Mouse (Mus musculus) lung, embryonic 16.5 days (tissue): ENCODE data around the gene Cxcl13. TPM values are rescaled to one million over a fixed set of nuclear protein-coding genes. Genes with fewer than 3 reads are reported as not detected.
A peak's percentile ranks its signal among the peaks of the same experiment; 100 is the strongest.

Experiments
- ATAC-seq: fragments of 200-750 bp; cut with Nextera tagmentation; 2 replicates; pipeline ENCODE4 v1.8.0; 2017; ENCODE audit warnings: low read depth, mild to moderate bottlenecking, moderate library complexity
- H3K27ac ChIP-seq: fragments of 300-500 bp; sonication (generic); 2 replicates; pipeline ENCODE4 v1.5.1; 2014; ENCODE audit warnings: mild to moderate bottlenecking, control low read depth, low read length
- H3K27me3 ChIP-seq: fragments of 300-500 bp; sonication (generic); 2 replicates; pipeline ENCODE4 v1.6.1; 2014; ENCODE audit warnings: low read depth, low read length, mixed read lengths; ENCODE audit not compliant: control insufficient read depth, insufficient read depth
- H3K36me3 ChIP-seq: fragments of 300-500 bp; sonication (generic); 2 replicates; pipeline ENCODE4 v1.6.1; 2014; ENCODE audit warnings: low read length; ENCODE audit not compliant: control insufficient read depth, insufficient read depth
- H3K4me1 ChIP-seq: fragments of 300-500 bp; sonication (generic); replicated peaks from 2 replicates; pipeline ENCODE4 v1.6.1; 2014; ENCODE audit warnings: low read length, mixed read lengths; ENCODE audit not compliant: control insufficient read depth, insufficient read depth
- H3K4me2 ChIP-seq: fragments of 300-500 bp; sonication (generic); 2 replicates; pipeline ENCODE4 v1.6.1; 2014; ENCODE audit warnings: low read depth, low read length, control low read depth
- H3K4me3 ChIP-seq: fragments of 300-500 bp; sonication (generic); 2 replicates; pipeline ENCODE4 v1.5.1; 2014; ENCODE audit warnings: mild to moderate bottlenecking, low read length, control low read depth
- H3K9ac ChIP-seq: fragments of 300-500 bp; sonication (generic); 2 replicates; pipeline ENCODE4 v1.6.1; 2014; ENCODE audit warnings: low read length, control low read depth
- H3K9me3 ChIP-seq: fragments of 300-500 bp; sonication (generic); 2 replicates; pipeline ENCODE4 v1.6.1; 2016; ENCODE audit warnings: low read length; ENCODE audit not compliant: control insufficient read depth
- WGBS: fragments of 180-500 bp; shearing (Covaris S2); extraction: QIAGEN DNeasy Blood & Tissue Kit; methylation state at CpG from one replicate; pipeline ENCODE4 v1.1.7; 2014; 5-methylcytosine and 5-hydroxymethylcytosine counted together
- polyA plus RNA-seq: library from polyadenylated mRNA; unstranded; fragments of >200 nt; fragmentation: Nextera tagmentation; extraction: Ambion mirVana; gene quantifications from 2 replicates; pipeline ENCODE4 v1.2.1, GENCODE M21; 2015

Gene Cxcl13
- polyA plus RNA-seq, 1 experiment from 2014 or later, result 16.7 TPM

DNA sequence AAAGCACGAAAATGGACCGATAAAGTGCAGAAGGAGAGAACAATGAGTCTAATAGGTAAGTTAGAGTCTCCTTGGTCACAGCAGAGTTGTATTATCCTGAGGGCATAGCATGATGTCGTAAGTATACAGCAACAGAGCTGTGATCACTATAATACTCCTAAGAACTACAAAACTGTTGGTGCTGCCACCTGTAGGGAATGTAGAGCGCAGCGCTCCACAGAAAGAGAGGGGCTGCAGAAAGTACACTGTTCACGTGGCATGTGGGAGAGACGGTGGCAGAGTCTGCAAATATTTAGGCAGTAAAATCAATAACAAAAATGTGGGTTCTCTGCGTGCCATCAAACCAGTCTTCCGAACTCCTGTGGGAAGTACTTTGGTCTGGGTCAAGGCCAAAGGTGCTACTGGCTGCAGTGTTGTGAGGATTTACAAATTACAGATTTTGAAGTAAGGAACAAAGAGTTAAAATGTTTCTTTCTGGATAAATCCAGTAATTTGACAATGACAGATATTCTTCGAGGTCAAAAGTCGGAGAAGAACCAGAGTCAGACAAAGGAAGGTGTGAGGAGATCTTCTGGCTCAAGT lies 18.6 kb upstream of the Cxcl13 start:
- no peak overlapping the region for H3K4me2 ChIP-seq
- no peak for ATAC-seq
- H3K9me3 ChIP-seq, result no peaks in the 10 kb centered on the region
- WGBS, result 58% methylated on average over 11 of the region's 11 CpGs
- H3K4me3 ChIP-seq, result no peak overlapping the region
- no peaks in the 10 kb centered on the region for H3K4me1 ChIP-seq
- no peaks in the 10 kb centered on the region for H3K36me3 ChIP-seq
- no peak overlapping the region for H3K9ac ChIP-seq
- no peaks in the 10 kb centered on the region for H3K27me3 ChIP-seq
- H3K27ac ChIP-seq, result no peak overlapping the region

DNA sequence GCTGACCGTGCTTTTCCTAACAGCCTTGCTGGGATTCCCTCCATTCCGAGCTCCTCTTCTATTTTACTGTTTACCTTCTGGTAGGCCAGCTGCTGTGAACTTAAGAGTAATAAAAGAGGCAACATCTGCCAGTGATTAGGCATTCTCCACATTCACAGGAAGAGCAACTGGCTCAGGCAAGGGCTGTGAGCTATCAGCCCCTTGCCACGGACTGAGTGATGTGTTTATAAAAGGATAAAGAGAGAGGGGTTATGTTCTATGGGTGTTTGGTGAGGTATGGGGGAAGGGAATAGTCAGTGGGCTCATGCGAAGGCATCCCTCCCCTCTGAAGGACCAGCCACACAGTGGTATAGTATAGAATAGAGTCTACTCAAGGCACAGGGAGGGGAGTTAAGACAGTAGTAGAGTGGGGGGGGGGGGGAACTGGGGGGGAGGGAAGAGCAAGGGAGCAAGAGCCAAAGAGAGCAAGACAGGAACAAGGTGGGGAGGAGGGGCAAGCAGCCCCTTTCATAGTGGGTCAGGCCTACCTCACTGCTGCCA lies 16.0 kb upstream of the Cxcl13 start:
- Histone ChIP-seq H3K27me3 (no peaks in the 10 kb centered on the region), H3K4me3 (no peak overlapping the region), H3K9me3 (no peaks in the 10 kb centered on the region), H3K9ac (no peak overlapping the region), H3K4me1 (no peaks in the 10 kb centered on the region), H3K36me3 (no peaks in the 10 kb centered on the region), H3K4me2 (no peak overlapping the region), H3K27ac (no peak overlapping the region)
- WGBS, result 20% methylated on average over 4 of the region's 4 CpGs
- ATAC-seq, result no peak

DNA sequence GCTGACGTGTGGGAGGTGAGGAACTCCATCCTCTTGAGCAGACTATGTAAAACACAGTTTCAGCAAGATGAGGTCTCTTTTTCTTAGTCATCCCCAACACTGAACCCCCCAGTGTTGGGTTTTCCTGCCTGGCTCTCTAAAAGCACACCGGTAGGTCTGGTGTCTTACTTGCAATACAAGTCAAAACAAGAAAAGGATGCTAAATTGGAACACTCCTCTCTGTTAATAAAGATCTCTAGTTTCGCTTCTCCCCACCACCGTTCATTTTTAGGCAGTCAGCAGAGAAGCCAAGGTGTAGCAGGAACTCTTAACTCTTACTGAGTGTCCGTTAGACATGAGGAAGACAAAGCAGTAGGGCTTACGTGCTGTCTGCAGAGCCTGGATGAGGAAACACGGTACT lies 15.2 kb upstream of the Cxcl13 start:
- H3K9me3 ChIP-seq, result no peaks in the 10 kb centered on the region
- no peak overlapping the region for H3K4me3 ChIP-seq
- ATAC-seq, result no peak
- no peaks in the 10 kb centered on the region for H3K27me3 ChIP-seq
- H3K9ac ChIP-seq, result no peak overlapping the region
- H3K4me1 ChIP-seq, result no peaks in the 10 kb centered on the region
- 78% methylated on average over 7 of the region's 7 CpGs for WGBS
- H3K27ac ChIP-seq, result no peak overlapping the region
- H3K36me3 ChIP-seq, result no peaks in the 10 kb centered on the region
- H3K4me2 ChIP-seq, result no peak overlapping the region

DNA sequence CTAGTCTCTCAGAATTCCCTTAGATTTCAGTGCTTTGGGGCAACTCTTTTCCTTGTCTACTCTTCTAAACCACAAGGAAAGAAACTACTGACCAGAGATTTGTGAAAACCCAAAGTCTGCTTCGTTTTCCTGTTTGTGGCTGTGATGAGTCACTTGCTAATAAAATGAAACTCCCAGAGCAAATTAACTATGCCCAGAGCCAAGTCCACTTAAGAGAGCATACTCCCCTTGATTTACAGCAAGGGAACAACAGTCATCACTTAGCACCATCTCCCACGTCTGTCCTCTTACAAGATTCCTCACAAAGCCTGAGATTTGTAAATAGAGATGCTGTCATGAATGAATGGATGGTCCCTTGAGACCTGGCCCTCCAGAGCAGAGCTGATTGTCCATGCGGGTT lies 11.6 kb upstream of the Cxcl13 start:
- H3K4me3 ChIP-seq, result no peak overlapping the region
- no peak overlapping the region for H3K27ac ChIP-seq
- 33% methylated on average over 3 of the region's 3 CpGs for WGBS
- H3K9me3 ChIP-seq, result no peaks in the 10 kb centered on the region
- H3K9ac ChIP-seq, result no peak overlapping the region
- H3K4me2 ChIP-seq, result no peak overlapping the region
- ATAC-seq, result no peak
- no peaks in the 10 kb centered on the region for H3K27me3 ChIP-seq
- H3K36me3 ChIP-seq, result no peaks in the 10 kb centered on the region
- H3K4me1 ChIP-seq, result no peaks in the 10 kb centered on the region

DNA sequence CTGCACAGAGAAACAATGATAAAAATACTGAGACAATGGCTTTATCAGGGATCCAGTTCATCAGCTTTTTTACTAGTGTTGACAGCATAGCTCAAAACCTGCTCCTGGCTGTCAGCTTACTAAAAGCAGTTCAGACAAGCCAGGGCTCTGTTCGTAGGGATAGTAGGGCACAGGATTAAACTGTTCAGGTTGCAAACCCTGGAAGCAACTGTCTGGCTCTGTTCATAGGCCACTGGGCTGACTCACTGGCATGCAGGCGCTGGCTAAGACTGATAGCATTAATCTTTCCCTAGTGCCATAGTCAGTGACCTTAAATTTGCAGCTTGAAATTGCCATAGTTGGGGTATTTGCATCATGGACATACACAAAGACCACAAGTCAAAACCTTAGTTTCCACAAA lies 10.4 kb upstream of the Cxcl13 start:
- Histone ChIP-seq H3K4me3 (no peak overlapping the region), H3K27ac (no peak overlapping the region), H3K27me3 (no peaks in the 10 kb centered on the region), H3K9me3 (no peaks in the 10 kb centered on the region), H3K4me1 (no peaks in the 10 kb centered on the region), H3K9ac (no peak overlapping the region), H3K36me3 (no peaks in the 10 kb centered on the region), H3K4me2 (no peak overlapping the region)
- WGBS, result 53% methylated on average over 2 of the region's 2 CpGs
- no peak for ATAC-seq

DNA sequence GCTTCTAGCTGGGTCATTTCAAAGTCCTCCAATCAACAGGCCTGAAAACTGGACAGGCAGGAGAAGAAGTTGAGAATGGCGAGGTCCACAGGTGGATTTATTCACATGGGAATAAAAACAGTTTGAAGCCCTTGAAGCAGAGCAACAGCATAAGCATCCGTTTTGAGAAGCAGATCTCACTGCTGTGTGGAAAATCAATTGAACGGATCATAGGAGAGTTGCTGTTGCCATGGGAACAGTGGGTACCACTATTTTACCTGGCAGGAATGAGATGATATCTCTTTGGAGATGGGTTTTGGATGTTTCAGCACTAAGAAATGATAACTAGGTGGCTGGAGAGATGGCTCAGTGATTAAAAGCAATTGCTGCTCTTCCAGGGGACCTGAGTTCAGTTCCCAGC lies 8.1 kb upstream of the Cxcl13 start:
- WGBS, result 84% methylated on average over 3 of the region's 3 CpGs
- H3K36me3 ChIP-seq, result no peaks in the 10 kb centered on the region
- no peaks in the 10 kb centered on the region for H3K4me1 ChIP-seq
- no peaks in the 10 kb centered on the region for H3K9me3 ChIP-seq
- no peak for ATAC-seq
- no peak overlapping the region for H3K27ac ChIP-seq
- H3K4me2 ChIP-seq, result no peak overlapping the region
- no peak overlapping the region for H3K9ac ChIP-seq
- no peak overlapping the region for H3K4me3 ChIP-seq
- no peaks in the 10 kb centered on the region for H3K27me3 ChIP-seq

DNA sequence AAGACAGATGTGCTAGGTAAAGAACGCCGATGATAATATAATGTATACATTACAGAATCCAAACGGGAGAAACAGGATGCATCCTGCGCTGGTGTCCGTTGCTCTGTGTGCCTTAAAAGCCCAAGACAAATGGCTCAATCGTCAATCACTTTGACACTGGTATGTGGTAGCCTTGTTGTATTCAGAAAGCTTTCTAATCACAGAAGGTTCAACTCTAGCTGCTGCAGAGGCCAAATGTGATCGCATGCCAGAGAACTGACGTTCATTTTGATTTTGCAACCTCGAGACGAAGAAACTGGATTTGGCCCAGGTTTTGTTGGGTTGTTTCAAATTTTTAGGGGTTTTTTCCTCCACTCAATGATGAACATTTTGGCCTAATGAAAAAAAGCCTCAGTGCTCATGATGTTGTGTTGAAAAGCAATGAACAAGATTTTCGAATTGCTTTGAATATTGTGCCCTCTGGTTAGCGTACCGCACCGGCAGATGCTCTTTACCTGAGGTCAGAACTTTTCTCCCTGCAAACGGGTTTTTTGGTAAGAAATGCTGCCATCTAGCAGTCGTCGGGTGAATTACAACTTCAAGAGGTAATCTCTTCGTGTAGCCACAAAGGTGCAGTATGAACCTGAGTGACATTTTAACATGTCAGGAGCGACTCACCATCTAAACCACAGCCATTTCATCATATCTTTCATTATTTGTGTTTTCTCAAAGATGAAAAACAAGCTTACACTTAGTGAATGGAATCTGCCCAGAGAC lies 6.6 kb upstream of the Cxcl13 start:
- no peaks in the 10 kb centered on the region for H3K4me1 ChIP-seq
- H3K9me3 ChIP-seq, result no peaks in the 10 kb centered on the region
- no peak overlapping the region for H3K9ac ChIP-seq
- WGBS, result 12% methylated on average over 19 of the region's 19 CpGs
- no peak overlapping the region for H3K4me3 ChIP-seq
- H3K27me3 ChIP-seq, result no peaks in the 10 kb centered on the region
- ATAC-seq, result peak; percentile 45; the same call in 1 of the 2 replicates
- no peaks in the 10 kb centered on the region for H3K36me3 ChIP-seq
- no peak overlapping the region for H3K27ac ChIP-seq
- H3K4me2 ChIP-seq, result peak overlapping the region; percentile 34; the same call in 1 of the 2 replicates

DNA sequence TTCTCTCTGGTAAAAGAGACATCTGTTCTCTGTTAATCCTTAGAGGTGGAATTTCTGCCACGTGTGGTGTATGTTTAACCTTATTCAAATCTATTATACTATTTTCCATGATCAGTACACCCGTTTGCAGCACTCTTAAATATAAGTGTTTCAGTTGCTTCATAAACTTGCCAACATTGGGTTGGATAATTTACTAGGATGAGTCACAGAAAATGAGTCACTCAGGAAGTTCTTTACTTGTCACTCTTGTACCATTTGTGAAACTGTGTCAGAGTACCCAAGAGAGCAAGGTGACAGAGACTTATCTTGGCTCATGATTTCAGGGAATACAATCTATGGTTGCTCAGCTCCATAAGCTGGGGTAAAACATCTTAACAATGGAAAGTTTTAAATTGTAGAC lies 8.2 kb downstream of the Cxcl13 start:
- 47% methylated on average over 2 of the region's 2 CpGs for WGBS
- Histone ChIP-seq H3K27me3 (no peaks in the 10 kb centered on the region), H3K9ac (no peak overlapping the region), H3K4me1 (no peaks in the 10 kb centered on the region), H3K9me3 (no peaks in the 10 kb centered on the region), H3K36me3 (no peaks in the 10 kb centered on the region), H3K4me2 (no peak overlapping the region), H3K27ac (no peak overlapping the region), H3K4me3 (no peak overlapping the region)
- no peak for ATAC-seq

DNA sequence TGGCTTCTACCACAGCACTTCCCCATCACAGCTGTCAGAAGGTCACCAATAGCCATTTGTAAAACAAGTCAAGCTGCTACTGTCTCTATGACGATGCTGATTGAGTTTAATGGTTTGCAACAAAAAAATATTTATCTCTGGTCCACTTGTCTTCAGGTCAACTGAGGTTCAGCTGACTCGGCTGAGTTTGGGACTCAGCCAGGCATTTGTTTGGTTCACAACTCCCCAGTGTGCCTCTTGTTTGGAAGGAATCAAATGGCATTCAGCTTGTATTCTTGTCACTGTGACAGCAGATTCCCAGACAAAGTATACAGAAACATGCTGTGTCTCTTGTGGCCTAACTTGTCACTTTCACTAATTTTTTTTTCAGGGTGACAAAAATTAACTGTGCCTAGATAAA lies 9.9 kb downstream of the Cxcl13 start:
- Histone ChIP-seq H3K27ac (no peak overlapping the region), H3K4me2 (no peak overlapping the region), H3K4me3 (no peak overlapping the region), H3K9ac (no peak overlapping the region), H3K4me1 (no peaks in the 10 kb centered on the region), H3K36me3 (no peaks in the 10 kb centered on the region), H3K9me3 (no peaks in the 10 kb centered on the region), H3K27me3 (no peaks in the 10 kb centered on the region; the same call in 1 of the 2 replicates)
- no peak for ATAC-seq
- 26% methylated on average over 2 of the region's 2 CpGs for WGBS
